Mouse (Mus musculus): Measurements from ENCODE around the gene Snx29.

The Snx29 gene

GRCm38 (mm10) chr16:11668375-11668774 lies 345.7 kb downstream of the Snx29 start:
- intact Hi-C loops (cut with DNase I) = no loop called here

GRCm38 (mm10) chr16:11668878-11669277 lies 346.2 kb downstream of the Snx29 start:
- intact Hi-C loops (cut with DNase I) = no loop called here

- intact Hi-C loops (cut with DNase I) = loop anchor here (10.0 kb wide), 1 partner anchor 96 kb away; no protein-coding TSS in a partner anchor
Measured at GRCm38 (mm10) chr16:11670251-11670970, 347.7 kb downstream of the Snx29 start.

- intact Hi-C loops (cut with DNase I) = loop anchor here (10.0 kb wide), 1 partner anchor 96 kb away; no protein-coding TSS in a partner anchor
Measured at GRCm38 (mm10) chr16:11670971-11671310, 348.2 kb downstream of the Snx29 start.

GRCm38 (mm10) chr16:11676006-11676405 lies 353.3 kb downstream of the Snx29 start:
- intact Hi-C loops (cut with DNase I) = loop anchor here (10.0 kb wide), 1 partner anchor 101 kb away; no protein-coding TSS in a partner anchor

GRCm38 (mm10) chr16:11685264-11685663 lies 362.6 kb downstream of the Snx29 start:
- intact Hi-C loops (cut with DNase I) = no loop called here

GRCm38 (mm10) chr16:11685735-11686340 lies 363.1 kb downstream of the Snx29 start:
- intact Hi-C loops (cut with DNase I) = no loop called here

DNA sequence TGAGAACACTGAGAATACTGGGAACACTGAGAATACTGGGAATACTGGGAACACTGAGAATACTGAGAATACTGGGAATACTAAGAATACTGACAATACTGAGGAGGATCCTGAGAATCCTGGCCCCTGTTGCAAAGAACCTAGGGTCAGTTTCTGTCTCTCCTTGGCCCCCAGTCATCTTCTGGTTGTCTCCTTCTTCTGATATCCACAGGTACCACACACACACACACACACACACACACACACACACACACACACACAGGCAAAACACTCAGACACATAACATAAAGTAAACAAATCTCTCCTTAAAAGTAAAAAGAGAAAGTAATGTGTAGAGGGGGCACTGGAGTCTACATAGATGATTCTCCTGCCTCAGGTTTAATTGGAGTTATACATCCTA lies 365.1 kb downstream of the Snx29 start:
- intact Hi-C loops (cut with DNase I) = no loop called here

- intact Hi-C loops (cut with DNase I) = no loop called here
Measured at GRCm38 (mm10) chr16:11688281-11689005, 365.7 kb downstream of the Snx29 start.

DNA sequence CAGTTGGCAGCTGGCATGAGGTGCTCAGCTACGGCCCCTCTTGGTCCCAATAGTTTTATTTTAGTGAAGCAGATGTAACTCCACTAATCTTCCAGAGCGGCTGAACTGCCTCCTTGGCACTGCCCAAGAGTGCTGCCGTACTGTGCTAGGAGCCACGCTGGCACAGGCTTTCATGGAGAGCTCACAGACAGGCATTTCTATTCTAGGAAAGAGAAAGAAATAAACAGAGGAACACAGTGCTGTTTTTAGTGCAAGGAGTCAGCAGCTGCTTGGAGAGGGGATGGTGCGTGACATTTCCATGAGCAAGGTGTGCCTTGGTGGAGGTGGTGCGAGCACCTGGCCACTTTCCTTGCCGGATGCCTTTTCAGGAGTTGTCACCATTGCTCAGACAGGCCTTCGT lies 367.4 kb downstream of the Snx29 start:
- intact Hi-C loops (cut with DNase I) = loop anchor here (10.0 kb wide), 1 partner anchor 105 kb away; no protein-coding TSS in a partner anchor

DNA sequence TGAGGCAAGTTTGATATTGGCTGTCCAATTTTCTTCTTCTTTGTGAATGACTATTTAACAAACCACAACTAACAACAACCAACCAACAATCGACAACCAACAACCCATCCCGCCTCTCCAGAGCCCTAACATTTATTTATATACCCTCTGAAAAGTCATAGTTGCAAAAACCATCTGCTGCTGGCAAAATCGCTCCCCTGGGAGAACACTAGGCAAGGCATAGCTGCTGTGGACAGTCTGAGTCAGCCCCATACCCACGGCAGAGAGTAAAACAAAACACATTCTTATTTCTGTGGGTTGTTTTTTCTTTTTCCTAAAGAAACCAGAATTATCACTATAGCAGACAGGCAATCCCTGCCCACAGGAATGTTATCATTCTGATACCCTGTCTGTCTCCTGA lies 368.0 kb downstream of the Snx29 start:
- intact Hi-C loops (cut with DNase I) = loop anchor here (10.0 kb wide), 1 partner anchor 106 kb away; no protein-coding TSS in a partner anchor

DNA sequence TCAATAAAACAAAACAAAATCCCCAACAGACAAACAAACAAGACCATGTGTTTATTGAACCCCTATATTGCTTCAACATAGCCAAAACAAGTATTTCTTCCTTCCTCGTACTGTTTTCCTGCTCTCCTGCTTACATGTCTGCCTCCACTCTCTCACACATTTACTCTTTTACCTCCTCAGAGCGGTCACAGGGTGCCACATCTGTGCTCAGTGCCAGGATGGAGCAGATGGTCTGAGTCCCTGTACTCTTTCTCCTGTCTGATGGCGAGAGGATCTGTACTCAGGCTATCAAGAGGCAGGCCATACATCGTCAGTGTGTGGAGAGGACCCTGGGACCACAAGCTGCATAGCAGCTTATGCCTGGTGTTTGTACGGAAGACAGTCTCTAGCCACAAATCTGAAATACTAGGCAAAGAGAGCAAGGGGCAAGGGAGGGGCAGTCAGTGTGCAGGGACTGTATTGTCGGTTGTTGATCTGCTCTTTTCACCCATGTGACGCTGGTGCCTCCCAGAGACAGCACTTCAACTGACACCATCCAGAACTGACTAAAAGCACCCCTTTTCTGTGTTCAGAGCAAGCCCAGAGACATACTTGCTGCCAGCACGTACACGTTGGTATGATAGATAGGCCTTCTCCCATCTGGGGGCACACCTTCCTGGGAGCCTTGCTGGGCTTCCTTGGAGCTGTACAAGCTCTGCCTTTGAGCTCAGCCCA lies 368.9 kb downstream of the Snx29 start:
- intact Hi-C loops (cut with DNase I) = loop anchor here (10.0 kb wide), 1 partner anchor 107 kb away; no protein-coding TSS in a partner anchor

DNA sequence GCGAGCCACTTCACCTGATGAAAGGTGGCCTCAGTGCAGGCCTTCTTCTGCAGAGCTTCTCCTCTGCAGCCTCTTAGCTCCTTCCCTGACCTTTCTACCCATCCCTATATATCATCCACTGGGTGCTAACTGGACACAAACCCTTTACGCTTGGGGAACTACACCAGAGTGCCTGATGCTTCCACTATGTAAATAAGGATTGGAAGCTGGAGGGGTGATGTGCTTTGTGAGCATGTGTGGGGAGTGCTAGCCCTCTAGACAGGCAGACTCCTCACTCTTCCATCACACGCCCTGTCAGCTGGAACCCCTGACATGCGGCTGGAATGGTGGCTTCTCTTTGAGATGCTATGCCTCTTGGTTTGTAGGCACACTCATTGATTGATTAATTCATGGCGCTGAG lies 370.0 kb downstream of the Snx29 start:
- intact Hi-C loops (cut with DNase I) = loop anchor here (10.0 kb wide), 1 partner anchor 108 kb away; no protein-coding TSS in a partner anchor

DNA sequence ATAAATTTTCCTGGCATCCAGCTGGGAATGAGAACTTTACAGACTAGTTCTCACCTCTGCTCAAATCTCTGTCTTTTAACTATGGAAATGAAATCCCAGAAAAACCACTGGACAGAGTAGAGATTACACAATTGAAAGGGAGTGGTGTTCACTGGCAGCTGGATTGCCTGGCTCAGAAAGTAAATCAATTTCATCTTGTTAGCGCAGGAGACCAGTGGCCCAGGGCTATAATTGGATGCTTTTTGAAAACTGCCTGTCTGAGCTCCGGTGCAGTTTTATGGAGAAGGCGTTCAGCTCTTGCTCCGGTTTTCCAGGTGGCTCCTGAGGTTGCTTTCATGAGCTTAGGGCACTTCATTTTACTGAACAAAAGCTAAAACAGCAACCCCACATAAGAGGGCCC lies 371.7 kb downstream of the Snx29 start:
- intact Hi-C loops (cut with DNase I) = loop anchor here (10.0 kb wide), 1 partner anchor 110 kb away; no protein-coding TSS in a partner anchor

DNA sequence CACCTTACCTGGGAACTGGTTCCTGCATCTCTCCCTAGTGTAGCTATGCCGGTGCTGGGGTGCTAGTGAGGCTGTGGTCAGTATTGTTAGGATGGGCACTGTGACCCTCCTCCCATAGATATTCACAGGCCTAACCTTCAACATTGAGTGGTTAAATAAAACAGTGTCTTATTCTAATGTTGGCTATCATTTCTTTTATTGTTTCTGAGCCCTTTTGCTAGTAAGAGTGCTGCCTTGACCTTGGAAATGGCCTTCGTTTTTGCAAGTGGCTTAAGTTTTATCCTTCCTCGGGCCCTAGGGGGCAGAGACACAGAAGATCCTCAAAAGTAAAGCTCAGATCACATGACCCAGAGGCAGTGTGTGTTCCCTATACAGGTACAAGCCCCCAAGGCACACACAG lies 374.1 kb downstream of the Snx29 start:
- intact Hi-C loops (cut with DNase I) = loop anchor here (5.0 to 10.0 kb wide), 2 partner anchors 112 to 506 kb away; no protein-coding TSS in a partner anchor

- intact Hi-C loops (cut with DNase I) = loop anchor here (5.0 to 10.0 kb wide), 2 partner anchors 113 to 504 kb away; no protein-coding TSS in a partner anchor
Measured at GRCm38 (mm10) chr16:11697710-11698357, 375.1 kb downstream of the Snx29 start.

GRCm38 (mm10) chr16:11701579-11701978 lies 378.9 kb downstream of the Snx29 start:
- intact Hi-C loops (cut with DNase I) = loop anchor here (5.0 kb wide), 1 partner anchor 241 kb away; no protein-coding TSS in a partner anchor

- intact Hi-C loops (cut with DNase I) = loop anchor here (5.0 kb wide), 1 partner anchor 238 kb away; no protein-coding TSS in a partner anchor
Measured at GRCm38 (mm10) chr16:11704096-11704495, 381.4 kb downstream of the Snx29 start.

DNA sequence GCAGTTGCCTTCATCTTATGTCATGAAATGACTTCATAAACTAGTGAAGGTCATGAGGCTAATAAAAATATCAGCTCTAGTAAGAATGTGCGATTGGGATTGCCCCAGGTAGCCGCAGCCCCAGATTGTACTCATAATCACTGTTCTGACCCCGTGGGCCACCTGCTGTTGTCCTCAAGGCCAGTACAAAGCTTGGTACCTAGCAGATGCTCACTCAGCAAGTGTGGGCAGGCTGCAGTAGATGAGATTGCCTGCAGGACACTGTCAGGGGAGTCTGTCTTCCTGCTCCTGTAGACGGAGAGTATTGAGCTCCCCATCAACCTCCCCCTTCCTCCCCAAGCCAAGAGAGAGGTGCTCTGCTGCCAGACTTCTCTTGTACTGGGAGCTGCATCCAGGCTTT lies 382.7 kb downstream of the Snx29 start:
- intact Hi-C loops (cut with DNase I) = no loop called here

DNA sequence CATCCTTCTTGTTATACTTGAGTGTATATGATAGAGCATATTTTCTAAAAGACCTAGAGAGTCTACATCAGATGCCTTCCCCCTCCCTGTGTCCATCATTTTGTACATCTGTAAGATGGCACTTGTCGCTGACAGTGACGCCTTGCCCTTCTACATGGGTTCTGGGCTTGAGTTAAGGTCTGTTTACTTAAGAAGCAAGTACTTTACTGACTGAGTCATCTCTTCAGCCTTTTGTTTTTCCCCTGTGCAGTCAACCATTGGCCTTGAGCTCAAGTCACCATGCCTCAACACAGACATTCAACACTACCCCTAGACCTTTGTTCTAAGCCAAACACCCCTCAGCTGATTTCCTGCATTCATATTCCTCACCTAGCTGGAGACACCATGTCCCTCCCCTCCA lies 385.4 kb downstream of the Snx29 start:
- intact Hi-C loops (cut with DNase I) = no loop called here
